Comparison of ENCODE assay signal across 8 mouse cellular contexts in genomic region chr12:108121288-108121687, GRCm38 (mm10). TPM values are rescaled to one million over a fixed set of nuclear protein-coding genes. Genes with fewer than 3 reads are reported as not detected.
DNase-seq lines count a peak whose midpoint lies in the region; ATAC-seq and TF ChIP-seq lines count a peak whose summit lies in the region.
"Had no signal": no experiment of that assay in that cellular context is flagged by ENCODE, and none has a peak within 500 bp of the region (broad histone marks: within the 10 kb centered on the region; RNA-seq: fewer than 3 reads in every experiment).

No protein-coding gene starts in this region.

- peak; percentile 88 for TF ChIP-seq CTCF in ES-Bruce4 (IDR thresholded peaks at IDR 0.05; ENCODE audit: low read depth, low read length)
- peak; percentile 87 for TF ChIP-seq CTCF in lung, embryonic 14.5 days (IDR thresholded peaks at IDR 0.05; ENCODE audit: low read depth)

- no peak for TF ChIP-seq POLR2A in ES-Bruce4 (IDR thresholded peaks at IDR 0.05; ENCODE audit: insufficient read depth, low read length)

- H3K36me3 ChIP-seq in ES-Bruce4 (ENCODE audit: control insufficient read depth, insufficient read depth, low read length, poor library complexity, severe bottlenecking): no peaks in the 10 kb centered on the region
- H3K36me3 ChIP-seq in lung, embryonic 14.5 days (ENCODE audit: insufficient read depth): peaks cover 15% of the 10 kb centered on the region; the same call in 1 of the 2 replicates

- 11% methylated on average over 2 of the region's 2 CpGs for WGBS in lung, embryonic 14.5 days

- H3K4me2 ChIP-seq in lung, embryonic 14.5 days: no peak overlapping the region

- H3K9ac ChIP-seq in ES-Bruce4 (ENCODE audit: low read depth, poor library complexity, severe bottlenecking): no peak overlapping the region
- no peak overlapping the region for H3K9ac ChIP-seq in lung, embryonic 14.5 days

- peak; percentile 78 for DNase-seq in ZHBTc4 (ENCODE audit: low read depth, low spot score)
- DNase-seq in gastrocnemius, postnatal 10 days: peak; percentile 49
- DNase-seq in kidney, postnatal 4 days: peak; percentile 77 to 79
- peak; percentile 79 for DNase-seq in lung, embryonic 14.5 days
- DNase-seq in retina, postnatal 1 day: peak; percentile 77

- H3K27me3 ChIP-seq in ES-Bruce4 (ENCODE audit: control insufficient read depth, insufficient read depth, low read length, poor library complexity, severe bottlenecking): no peaks in the 10 kb centered on the region
- no peaks in the 10 kb centered on the region for H3K27me3 ChIP-seq in lung, embryonic 14.5 days (ENCODE audit: insufficient read depth, low read length)
- H3K27me3 ChIP-seq: megakaryocyte, embryonic 14.5 days had no signal

- no peaks in the 10 kb centered on the region for H3K9me3 ChIP-seq in ES-Bruce4 (replicated peaks; ENCODE audit: control insufficient read depth, insufficient read depth, low read length, poor library complexity, severe bottlenecking)
- no peaks in the 10 kb centered on the region for H3K9me3 ChIP-seq in lung, embryonic 14.5 days (ENCODE audit: low read depth, low read length)
- H3K9me3 ChIP-seq: megakaryocyte, embryonic 14.5 days had no signal

- no peaks in the 10 kb centered on the region for H3K4me1 ChIP-seq in ES-Bruce4 (ENCODE audit: control insufficient read depth, insufficient read depth, low read length)
- H3K4me1 ChIP-seq in lung, embryonic 14.5 days (ENCODE audit: insufficient read depth): no peaks in the 10 kb centered on the region

- no peak overlapping the region for H3K27ac ChIP-seq in ES-Bruce4 (ENCODE audit: insufficient read depth, low read length)
- no peak overlapping the region for H3K27ac ChIP-seq in lung, embryonic 14.5 days (ENCODE audit: low read depth)

- no peak overlapping the region for H3K4me3 ChIP-seq in ES-Bruce4 (ENCODE audit: low read depth, low read length)
- H3K4me3 ChIP-seq in lung, embryonic 14.5 days (ENCODE audit: low read depth, low read length): no peak overlapping the region
- H3K4me3 ChIP-seq: megakaryocyte, embryonic 14.5 days had no signal

- peak; percentile 97 for ATAC-seq in common myeloid progenitor, adult 5-6 weeks (replicated peaks; ENCODE audit: low read depth, poor library complexity, severe bottlenecking)
- no peak for ATAC-seq in lung, embryonic 14.5 days (ENCODE audit: insufficient read depth)

- TF ChIP-seq EP300 in ES-Bruce4 (IDR thresholded peaks at IDR 0.05; ENCODE audit: insufficient read depth, low read depth, low read length): no peak

RNA-seq across cellular contexts. Expression of gene Setd3, which starts 57.8 kb away (rescaled TPM):
- 70.8 and 84.5 TPM in 2 replicates for polyA plus RNA-seq in ES-Bruce4 (2011; ENCODE audit: insufficient read depth, insufficient read length, low read depth, missing spikeins)
- total RNA-seq in common myeloid progenitor, adult 5-6 weeks (2017): 81.5 and 84.3 TPM in 2 replicates
- total RNA-seq in gastrocnemius, postnatal 10 days (2021): 10 to 100 TPM; 82.7 to 91.8 TPM
- 68.8 and 69.6 TPM in 2 replicates for polyA plus RNA-seq in lung, embryonic 14.5 days (2014; fragmentation: Nextera tagmentation; extraction: Ambion mirVana)

RNA-seq across cellular contexts. Expression of gene Ccnk, which starts 58.1 kb away (rescaled TPM):
- 66.9 and 69.8 TPM in 2 replicates for polyA plus RNA-seq in ES-Bruce4 (2011; ENCODE audit: insufficient read depth, insufficient read length, low read depth, missing spikeins)
- total RNA-seq in common myeloid progenitor, adult 5-6 weeks (2017): 14.6 and 21.0 TPM in 2 replicates
- 10 to 100 TPM; 30.1 to 32.2 TPM for total RNA-seq in gastrocnemius, postnatal 10 days (2021)
- 4.9 and 5.3 TPM in 2 replicates for polyA plus RNA-seq in lung, embryonic 14.5 days (2014; fragmentation: Nextera tagmentation; extraction: Ambion mirVana)
